Mouse (Mus musculus): ENCODE measurements around the gene Rhot1. TPM values are rescaled to one million over a fixed set of nuclear protein-coding genes. Genes with fewer than 3 reads are reported as not detected.
A peak's percentile ranks its signal among the peaks of the same experiment; 100 is the strongest.

The Rhot1 gene
- polyA plus RNA-seq, 1 experiment from 2014 or later = 49.4 TPM

GRCm38 (mm10) chr11:80301316-80302045, 92.7 kb downstream of the Rhot1 start:
- no peaks in the 10 kb centered on the region for H3K27me3 ChIP-seq
- in situ Hi-C loops (cut with MboI; ENCODE audit: low pct_unique_long_range_greater_than_20kb) = no loop called here
- ATAC-seq = peak; percentile 41
- DNase-seq (ENCODE audit: low read depth, low spot score) = no peak
- no peak for TF ChIP-seq CTCF (IDR thresholded peaks at IDR 0.05)
- POLR2A ChIA-PET = interaction anchor here (0.5 to 0.7 kb wide), 2 partner anchors 14 to 71 kb away, joined by 3 to 4 read pairs; no protein-coding TSS in a partner anchor
- CTCF ChIA-PET = interaction anchor here (0.7 to 1.4 kb wide), 3 partner anchors 9 to 23 kb away, joined by 3 read pairs; no protein-coding TSS in a partner anchor

GRCm38 (mm10) chr11:80302046-80302390, 93.2 kb downstream of the Rhot1 start:
- no peak for ATAC-seq
- DNase-seq (ENCODE audit: low read depth, low spot score) = no peak
- ChIA-PET POLR2A (no interaction called here), CTCF (interaction anchor here (1.2 to 1.4 kb wide), 2 partner anchors 15 to 22 kb away, joined by 3 read pairs; no protein-coding TSS in a partner anchor)
- no peak for TF ChIP-seq CTCF (IDR thresholded peaks at IDR 0.05)
- in situ Hi-C loops (cut with MboI; ENCODE audit: low pct_unique_long_range_greater_than_20kb) = no loop called here
- no peaks in the 10 kb centered on the region for H3K27me3 ChIP-seq

GRCm38 (mm10) chr11:80302536-80302935, 93.7 kb downstream of the Rhot1 start:
- no peak for DNase-seq (ENCODE audit: low read depth, low spot score)
- ATAC-seq = peak; percentile 4
- POLR2A ChIA-PET = no interaction called here
- in situ Hi-C loops (cut with MboI; ENCODE audit: low pct_unique_long_range_greater_than_20kb) = no loop called here
- TF ChIP-seq CTCF (IDR thresholded peaks at IDR 0.05) = no peak
- CTCF ChIA-PET = interaction anchor here (1.2 to 1.4 kb wide), 2 partner anchors 16 to 22 kb away, joined by 3 read pairs; no protein-coding TSS in a partner anchor
- no peaks in the 10 kb centered on the region for H3K27me3 ChIP-seq

GRCm38 (mm10) chr11:80303746-80304145, 94.9 kb downstream of the Rhot1 start:
- TF ChIP-seq CTCF (IDR thresholded peaks at IDR 0.05) = no peak
- in situ Hi-C loops (cut with MboI; ENCODE audit: low pct_unique_long_range_greater_than_20kb) = no loop called here
- DNase-seq (ENCODE audit: low read depth, low spot score) = no peak
- H3K27me3 ChIP-seq = no peaks in the 10 kb centered on the region
- ATAC-seq = no peak
- POLR2A ChIA-PET = no interaction called here
- CTCF ChIA-PET = interaction anchor here (1.0 kb wide), 1 partner anchor 45 kb away, joined by 3 read pairs; no protein-coding TSS in a partner anchor

- in situ Hi-C loops (cut with MboI; ENCODE audit: low pct_unique_long_range_greater_than_20kb) = no loop called here
- no peak for TF ChIP-seq CTCF (IDR thresholded peaks at IDR 0.05)
- no peak for DNase-seq (ENCODE audit: low read depth, low spot score)
- no peak for ATAC-seq
- POLR2A ChIA-PET = no interaction called here
- CTCF ChIA-PET = interaction anchor here (0.7 to 1.4 kb wide), 4 partner anchors 18 to 58 kb away, joined by 3 to 4 read pairs (median 4); no protein-coding TSS in a partner anchor
- no peaks in the 10 kb centered on the region for H3K27me3 ChIP-seq
These were observed 96.0 kb downstream of the Rhot1 start for GRCm38 (mm10) chr11:80304846-80305245.

GRCm38 (mm10) chr11:80308537-80308936, 99.7 kb downstream of the Rhot1 start:
- POLR2A ChIA-PET = no interaction called here

GRCm38 (mm10) chr11:80311271-80311670, 102.5 kb downstream of the Rhot1 start:
- TF ChIP-seq CTCF (IDR thresholded peaks at IDR 0.05) = no peak
- no peaks in the 10 kb centered on the region for H3K27me3 ChIP-seq
- peak; percentile 69 for DNase-seq (ENCODE audit: low read depth, low spot score)
- in situ Hi-C loops (cut with MboI; ENCODE audit: low pct_unique_long_range_greater_than_20kb) = no loop called here
- CTCF ChIA-PET = interaction anchor here (1.3 kb wide), 1 partner anchor 26 kb away, joined by 3 read pairs; no protein-coding TSS in a partner anchor
- POLR2A ChIA-PET = interaction anchor here (0.6 to 1.2 kb wide), 4 partner anchors 15 to 680 kb away, joined by 3 to 6 read pairs (median 4); no protein-coding TSS in a partner anchor
- ATAC-seq = peak; percentile 24

More at GRCm38 (mm10) chr11:80308537-80308936, 99.7 kb downstream of the Rhot1 start:
- CTCF ChIA-PET = interaction anchor here (1.3 kb wide), 1 partner anchor 46 kb away, joined by 3 read pairs; no protein-coding TSS in a partner anchor
- H3K27me3 ChIP-seq = no peaks in the 10 kb centered on the region
- TF ChIP-seq CTCF (IDR thresholded peaks at IDR 0.05) = no peak
- in situ Hi-C loops (cut with MboI; ENCODE audit: low pct_unique_long_range_greater_than_20kb) = no loop called here
- DNase-seq (ENCODE audit: low read depth, low spot score) (no peak), ATAC-seq (no peak)

GRCm38 (mm10) chr11:80312049-80312448, 103.2 kb downstream of the Rhot1 start:
- no peaks in the 10 kb centered on the region for H3K27me3 ChIP-seq
- ChIA-PET CTCF (interaction anchor here (1.3 kb wide), 1 partner anchor 14 kb away, joined by 3 read pairs; no protein-coding TSS in a partner anchor), POLR2A (interaction anchor here (0.7 to 1.2 kb wide), 2 partner anchors 16 to 185 kb away, joined by 3 to 6 read pairs; no protein-coding TSS in a partner anchor)
- TF ChIP-seq CTCF (IDR thresholded peaks at IDR 0.05) = no peak
- in situ Hi-C loops (cut with MboI; ENCODE audit: low pct_unique_long_range_greater_than_20kb) = no loop called here
- no peak for DNase-seq (ENCODE audit: low read depth, low spot score)
- no peak for ATAC-seq

- ChIA-PET POLR2A (interaction anchor here (1.2 kb wide), 1 partner anchor 17 kb away, joined by 3 read pairs; no protein-coding TSS in a partner anchor), CTCF (interaction anchor here (1.3 kb wide), 1 partner anchor 13 kb away, joined by 3 read pairs; no protein-coding TSS in a partner anchor)
- no peak for TF ChIP-seq CTCF (IDR thresholded peaks at IDR 0.05)
- in situ Hi-C loops (cut with MboI; ENCODE audit: low pct_unique_long_range_greater_than_20kb) = no loop called here
- no peaks in the 10 kb centered on the region for H3K27me3 ChIP-seq
- no peak for ATAC-seq
- DNase-seq (ENCODE audit: low read depth, low spot score) = no peak
These were observed 103.7 kb downstream of the Rhot1 start for GRCm38 (mm10) chr11:80312565-80312964.

- no peak for TF ChIP-seq CTCF (IDR thresholded peaks at IDR 0.05)
- in situ Hi-C loops (cut with MboI; ENCODE audit: low pct_unique_long_range_greater_than_20kb) = no loop called here
- DNase-seq (ENCODE audit: low read depth, low spot score) (no peak), ATAC-seq (no peak)
- CTCF ChIA-PET = interaction anchor here (1.3 kb wide), 1 partner anchor 12 kb away, joined by 3 read pairs; no protein-coding TSS in a partner anchor
- H3K27me3 ChIP-seq = no peaks in the 10 kb centered on the region
- POLR2A ChIA-PET = no interaction called here
These were observed 104.6 kb downstream of the Rhot1 start for GRCm38 (mm10) chr11:80313462-80313861.

- DNase-seq (ENCODE audit: low read depth, low spot score) (no peak), ATAC-seq (no peak)
- H3K27me3 ChIP-seq = no peaks in the 10 kb centered on the region
- in situ Hi-C loops (cut with MboI; ENCODE audit: low pct_unique_long_range_greater_than_20kb) = no loop called here
- TF ChIP-seq CTCF (IDR thresholded peaks at IDR 0.05) = no peak
- CTCF ChIA-PET = no interaction called here
- POLR2A ChIA-PET = no interaction called here
These were observed 105.1 kb downstream of the Rhot1 start for GRCm38 (mm10) chr11:80313944-80314343.
